Comparison of ENCODE assay signal across 8 mouse cellular contexts in genomic region chr11:77980281-77981204, GRCm38 (mm10). TPM values are rescaled to one million over a fixed set of nuclear protein-coding genes. Genes with fewer than 3 reads are reported as not detected.
DNase-seq lines count a peak whose midpoint lies in the region; ATAC-seq and TF ChIP-seq lines count a peak whose summit lies in the region.

No protein-coding gene starts in this region.

- H3K27me3 ChIP-seq in C2C12 (ENCODE audit: control insufficient read depth, insufficient read depth, insufficient read length) = peaks cover 36% of the 10 kb centered on the region
- H3K27me3 ChIP-seq in splenic B cell, adult 2 months (ENCODE audit: control insufficient read depth, insufficient read depth, low read length, poor library complexity, severe bottlenecking) = no peaks in the 10 kb centered on the region

- no peak for ATAC-seq in frontal cortex, adult (ENCODE audit: low TSS enrichment)

- H3K79me3 ChIP-seq in C2C12 (ENCODE audit: low read depth) = peaks cover 24% of the 10 kb centered on the region

- DNase-seq in frontal cortex, adult 2 months (ENCODE audit: extremely low spot score in 1 of 2, low spot score in 1 of 2) = peak; percentile 59 to 79
- DNase-seq in c-Kit-positive CD71-positive TER-119-negative erythroid progenitor cells, embryonic 14.5 days (ENCODE audit: low read depth) = peak; percentile 72
- DNase-seq in frontal cortex, postnatal 36 days (ENCODE audit: low spot score in 2 of 2) = peak; percentile 43 to 67
- peak; percentile 37 for DNase-seq in large intestine, adult 2 months (ENCODE audit: low read depth, low spot score)
- peak; percentile 66 for DNase-seq in lung, postnatal 14 days
- peak; percentile 79 for DNase-seq in splenic B cell, adult 2 months (ENCODE audit: low read depth, low spot score)

- no peak overlapping the region for H3K4me3 ChIP-seq in C2C12 (ENCODE audit: insufficient read depth, poor library complexity, severe bottlenecking)

- WGBS in large intestine, adult 2 months = 21% methylated on average over 11 of the region's 11 CpGs

- TF ChIP-seq CTCF in C2C12 (IDR thresholded peaks at IDR 0.05; ENCODE audit: control insufficient read depth, insufficient read depth, insufficient read length) = no peak

- no peaks in the 10 kb centered on the region for H3K36me3 ChIP-seq in C2C12 (ENCODE audit: control insufficient read depth, insufficient read depth)
- H3K36me3 ChIP-seq in splenic B cell, adult 2 months (ENCODE audit: control insufficient read depth, insufficient read depth, low read length, poor library complexity, severe bottlenecking) = no peaks in the 10 kb centered on the region

- H3ac ChIP-seq in C2C12 (ENCODE audit: control insufficient read depth, insufficient read length, low read depth) = no peak overlapping the region

- peaks cover 30% of the 10 kb centered on the region for H3K79me2 ChIP-seq in C2C12 (ENCODE audit: control insufficient read depth, insufficient read depth)

TF ChIP-seq in C2C12, 6 proteins besides CTCF, POLR2A, EP300 and RAD21:
- no peak for TF ChIP-seq MYOG (IDR thresholded peaks at IDR 0.05; ENCODE audit: control insufficient read depth, extremely low read depth, insufficient read length)
- peak; percentile 29 for TF ChIP-seq MAX (IDR thresholded peaks at IDR 0.05)

RNA-seq across cellular contexts. Expression of gene Phf12, which starts 2.0 kb away (rescaled TPM):
- 43.8 and 45.3 TPM in 2 replicates for polyA plus RNA-seq in frontal cortex, adult 2 months (2012; rRNA removed)
- polyA plus RNA-seq in C2C12 (2012; fragmentation: generic; extraction: Trizol) = 21.9 TPM
- 27.0 and 41.8 TPM in 2 replicates for polyA plus RNA-seq in large intestine, adult 2 months (2012; rRNA removed)

RNA-seq across cellular contexts. Expression of gene Sez6, which starts 49.9 kb away (rescaled TPM):
- polyA plus RNA-seq in frontal cortex, adult 2 months (2012; rRNA removed) = 169 and 190 TPM in 2 replicates
- not detected for polyA plus RNA-seq in C2C12 (2012; fragmentation: generic; extraction: Trizol)
- polyA plus RNA-seq in large intestine, adult 2 months (2012; rRNA removed) = 0.18 and 0.48 TPM in 2 replicates

RNA-seq across cellular contexts. Expression of gene Dhrs13, which starts 51.5 kb away (rescaled TPM):
- 8.8 and 11.5 TPM in 2 replicates for polyA plus RNA-seq in frontal cortex, adult 2 months (2012; rRNA removed)
- 16.7 TPM for polyA plus RNA-seq in C2C12 (2012; fragmentation: generic; extraction: Trizol)
- 4.7 and 5.0 TPM in 2 replicates for polyA plus RNA-seq in large intestine, adult 2 months (2012; rRNA removed)

RNA-seq across cellular contexts. Expression of gene Flot2, which starts 57.2 kb away (rescaled TPM):
- polyA plus RNA-seq in frontal cortex, adult 2 months (2012; rRNA removed) = 134 and 136 TPM in 2 replicates
- polyA plus RNA-seq in C2C12 (2012; fragmentation: generic; extraction: Trizol) = 72.0 TPM
- 27.9 and 33.9 TPM in 2 replicates for polyA plus RNA-seq in large intestine, adult 2 months (2012; rRNA removed)

Comparison
In these comparisons a context has a peak if more than half of its experiments do, and no peak if none do; other contexts are left out.
1. RNA of gene Sez6, which starts 49.9 kb away (polyA plus RNA-seq): 169 to 190 TPM in frontal cortex, adult 2 months; 0.18 to 0.48 TPM in large intestine, adult 2 months and not detected in C2C12 (single experiment); every median in the first group is over 100 times any median in the second.
2. Peak in every context shown above with its lines, with median percentiles within 50 percentile points of each other: DNase-seq.